Comparison of ENCODE assay signal across 10 mouse cellular contexts in genomic region chr3:31166365-31166871, GRCm38 (mm10). TPM values are rescaled to one million over a fixed set of nuclear protein-coding genes. Genes with fewer than 3 reads are reported as not detected.
DNase-seq lines count a peak whose midpoint lies in the region; ATAC-seq lines count a peak whose summit lies in the region.
"Had no signal": no experiment of that assay in that cellular context is flagged by ENCODE, and none has a peak within 500 bp of the region (broad histone marks: within the 10 kb centered on the region; RNA-seq: fewer than 3 reads in every experiment).

No protein-coding gene starts in this region.

- intact Hi-C loops in heart, postnatal 10 days (cut with DNase I): no loop called here
- intact Hi-C loops in left cerebral cortex, postnatal 14 days (cut with DNase I): no loop called here

- H3K4me1 ChIP-seq in heart, embryonic 12.5 days (replicated peaks): no peaks in the 10 kb centered on the region
- peaks cover 11% of the 10 kb centered on the region for H3K4me1 ChIP-seq in forebrain, embryonic 16.5 days (replicated peaks; ENCODE audit: control insufficient read depth, insufficient read depth, low read length)
- H3K4me1 ChIP-seq: heart, embryonic 13.5 days; liver, embryonic 13.5 days had no signal

- no peak overlapping the region for H3K4me3 ChIP-seq in heart, embryonic 12.5 days
- no peak overlapping the region for H3K4me3 ChIP-seq in forebrain, embryonic 16.5 days (replicated peaks; ENCODE audit: low read length)
- H3K4me3 ChIP-seq: heart, embryonic 13.5 days; liver, embryonic 13.5 days had no signal

- no peak overlapping the region for H3K9ac ChIP-seq in heart, embryonic 12.5 days
- H3K9ac ChIP-seq in forebrain, embryonic 16.5 days (replicated peaks; ENCODE audit: low read depth, low read length): no peak overlapping the region
- H3K9ac ChIP-seq: heart, embryonic 13.5 days; liver, embryonic 13.5 days had no signal

- no peaks in the 10 kb centered on the region for H3K27me3 ChIP-seq in heart, embryonic 12.5 days (replicated peaks)
- H3K27me3 ChIP-seq in forebrain, embryonic 16.5 days (replicated peaks; ENCODE audit: control insufficient read depth, insufficient read depth, low read length): no peaks in the 10 kb centered on the region
- H3K27me3 ChIP-seq: heart, embryonic 13.5 days; liver, embryonic 13.5 days had no signal

- no peak overlapping the region for H3K27ac ChIP-seq in heart, embryonic 12.5 days (ENCODE audit: poor library complexity, severe bottlenecking)
- no peak overlapping the region for H3K27ac ChIP-seq in forebrain, embryonic 16.5 days (ENCODE audit: low read length)
- H3K27ac ChIP-seq: heart, embryonic 13.5 days; liver, embryonic 13.5 days had no signal

- WGBS in heart, embryonic 12.5 days: 71% methylated on average over 12 of the region's 12 CpGs
- 7% methylated on average over 12 of the region's 12 CpGs for WGBS in forebrain, embryonic 16.5 days

- H3K9me3 ChIP-seq in heart, embryonic 12.5 days (replicated peaks): no peaks in the 10 kb centered on the region
- no peaks in the 10 kb centered on the region for H3K9me3 ChIP-seq in forebrain, embryonic 16.5 days (ENCODE audit: control insufficient read depth, low read length)
- H3K9me3 ChIP-seq: heart, embryonic 13.5 days; liver, embryonic 13.5 days had no signal

- no peak overlapping the region for H3K4me2 ChIP-seq in heart, embryonic 12.5 days
- H3K4me2 ChIP-seq in forebrain, embryonic 16.5 days (ENCODE audit: low read length): no peak overlapping the region; the same call in 1 of the 2 replicates
- H3K4me2 ChIP-seq: heart, embryonic 13.5 days; liver, embryonic 13.5 days had no signal

- no peak for ATAC-seq in heart, embryonic 12.5 days (ENCODE audit: insufficient number of reproducible peaks, low FRiP score)
- peak; percentile 68 for ATAC-seq in forebrain, embryonic 16.5 days

- DNase-seq in heart, postnatal 10 days: peak; percentile 20 to 37
- DNase-seq in brain, adult 2 months (ENCODE audit: low read depth, low spot score): peak; percentile 94
- peak; percentile 41 to 60 for DNase-seq in left cerebral cortex, postnatal 14 days (ENCODE audit: low spot score in 2 of 2)
- no peak for DNase-seq in urinary bladder, postnatal 25 days (ENCODE audit: low spot score)
- DNase-seq in spleen, postnatal 14 days (ENCODE audit: low spot score in 2 of 2): no peak
- DNase-seq in thymus, postnatal 0 days (ENCODE audit: low spot score): no peak
- DNase-seq: liver, embryonic 13.5 days had no signal

- H3K36me3 ChIP-seq in heart, embryonic 12.5 days: no peaks in the 10 kb centered on the region
- no peaks in the 10 kb centered on the region for H3K36me3 ChIP-seq in forebrain, embryonic 16.5 days (ENCODE audit: control insufficient read depth, insufficient read depth)
- H3K36me3 ChIP-seq: heart, embryonic 13.5 days; liver, embryonic 13.5 days had no signal

RNA-seq across cellular contexts. Expression of gene Cldn11, which starts 16.7 kb away (rescaled TPM):
- 1 to 10 TPM; 2.1 to 2.2 TPM for total RNA-seq in heart, postnatal 10 days (2021)
- 4.6 and 4.7 TPM in 2 replicates for polyA plus RNA-seq in heart, embryonic 12.5 days (2016; fragmentation: Nextera tagmentation; extraction: Ambion mirVana)
- polyA plus RNA-seq in forebrain, embryonic 16.5 days (2015; fragmentation: Nextera tagmentation; extraction: Ambion mirVana): 43.5 and 64.5 TPM in 2 replicates
- 100 to 1,000 TPM in 1 of 2 experiments, 10 to 100 TPM in 1; 80.3 to 138 TPM for total RNA-seq in left cerebral cortex, postnatal 14 days (2021)
- polyA plus RNA-seq in thymus, postnatal 0 days (2015; fragmentation: Nextera tagmentation; extraction: Ambion mirVana): 0.21 and 0.55 TPM in 2 replicates

Comparison
In these comparisons a context has a peak if more than half of its experiments do, and no peak if none do; other contexts are left out.
1. DNase-seq: peak in heart, postnatal 10 days (2 of 2), brain, adult 2 months (single experiment) and left cerebral cortex, postnatal 14 days (2 of 2); none in urinary bladder, postnatal 25 days (single experiment), spleen, postnatal 14 days (0 of 2) and thymus, postnatal 0 days (single experiment).